Mouse (Mus musculus) erythroblast, embryonic 14.5 days (primary cell): ENCODE results near the gene Proser2.

Experiments used
- GATA1 ChIP-seq: IDR thresholded peaks from 2 replicates; pipeline ENCODE4 v1.6.1; 2012; ENCODE audit warnings: low read length, inconsistent platforms, mixed read lengths
- TAL1 ChIP-seq: IDR thresholded peaks from 3 replicates; pipeline ENCODE4 v1.6.1; 2012; ENCODE audit warnings: low read length, inconsistent platforms, mixed read lengths

- no peak for TF ChIP-seq GATA1
- no peak for TF ChIP-seq TAL1
Measured at GRCm38 (mm10) chr2:6179749-6180117, 49.7 kb upstream of the Proser2 start.
